Mouse (Mus musculus) heart, postnatal 25 days (tissue): ENCODE data around the gene Reep3. TPM values are rescaled to one million over a fixed set of nuclear protein-coding genes. Genes with fewer than 3 reads are reported as not detected.

ENCODE experiments used
- DNase-seq: peaks from one replicate; pipeline ENCODE4 v3.0.0; 2022; ENCODE audit warnings: low spot score
- intact Hi-C: fragments of 180-260 bp; cut with DNase I; formaldehyde crosslinking; loops from one replicate; pipeline ENCODE4 v1.15.1; 2025
- total RNA-seq, 2 experiments: library from RNA; stranded (reverse); gene quantifications; 2 replicates each; pipeline ENCODE4 v1.2.3; 2021

Gene Reep3
- total RNA-seq, 2 experiments from 2014 or later: 21.4 to 22.9 TPM

- DNase-seq: no peak
- intact Hi-C loops: loop anchor here (5.0 kb wide), 3 partner anchors 97 to 187 kb away; partner anchors contain the start of genes Jmjd1c and Reep3
These were observed 96.6 kb downstream of the Reep3 start for GRCm38 (mm10) chr10:67000136-67000535.

DNA sequence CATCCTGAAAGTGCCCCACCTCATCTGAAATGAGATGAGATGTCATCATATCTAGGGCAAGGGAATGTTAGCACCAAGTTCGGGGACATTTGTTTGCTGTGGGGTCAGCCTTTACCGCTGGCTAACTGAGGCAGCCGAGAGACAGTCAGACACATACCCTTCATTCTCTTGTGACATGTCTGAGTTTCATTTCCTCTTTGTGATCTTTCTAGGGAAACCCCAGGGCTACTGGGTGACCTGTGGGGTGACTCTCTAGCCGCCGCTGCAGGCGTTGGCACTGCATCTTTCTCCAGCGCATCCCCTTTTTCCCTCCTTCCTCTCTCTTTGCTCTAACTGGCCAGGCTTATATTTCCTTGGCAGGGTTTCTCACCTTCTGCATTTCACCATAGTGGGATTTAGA lies 98.0 kb downstream of the Reep3 start:
- intact Hi-C loops: no loop called here
- DNase-seq: no peak

DNA sequence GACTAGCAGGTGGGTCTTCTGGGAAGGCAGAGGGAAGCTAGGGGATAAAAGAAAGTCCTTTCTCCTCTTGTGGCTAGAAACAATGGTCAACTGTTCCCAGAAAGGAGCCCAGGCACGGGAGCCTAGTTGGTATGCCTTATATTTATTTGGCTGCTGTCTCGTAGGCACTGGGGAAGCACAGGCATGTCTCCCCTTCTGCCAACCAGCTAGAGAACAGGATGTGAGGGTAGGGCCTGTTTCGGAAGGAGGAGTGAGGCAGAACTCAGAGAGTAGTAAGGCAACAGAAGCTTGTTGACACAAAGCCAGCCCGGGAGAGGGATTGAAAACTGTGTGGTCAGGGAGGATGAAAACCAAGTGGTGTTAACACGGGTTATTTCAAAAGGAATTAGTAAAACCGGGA lies 101.6 kb downstream of the Reep3 start:
- no peak for DNase-seq
- intact Hi-C loops: no loop called here

GRCm38 (mm10) chr10:66994469-66994868 lies 102.3 kb downstream of the Reep3 start:
- no peak for DNase-seq
- intact Hi-C loops: no loop called here

DNA sequence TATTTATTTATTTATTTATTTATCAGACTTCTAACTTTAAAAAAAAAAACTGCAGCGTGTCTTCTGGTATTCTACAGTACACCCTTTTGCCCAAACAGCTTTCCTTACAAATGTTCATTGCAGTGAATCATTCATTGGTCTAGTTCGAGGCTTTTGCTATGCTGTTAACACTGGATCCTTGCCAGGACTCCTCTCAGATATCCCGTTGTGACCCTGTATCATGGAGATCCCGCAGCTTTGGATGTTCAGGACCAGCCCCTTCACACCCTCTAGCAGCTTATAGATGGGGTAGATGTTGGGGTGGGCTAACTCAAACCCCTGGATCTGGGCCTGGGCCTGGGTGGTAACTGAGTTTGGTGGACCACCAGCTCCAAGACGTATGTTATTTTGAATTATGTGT lies 104.2 kb downstream of the Reep3 start:
- intact Hi-C loops: no loop called here
- no peak for DNase-seq

DNA sequence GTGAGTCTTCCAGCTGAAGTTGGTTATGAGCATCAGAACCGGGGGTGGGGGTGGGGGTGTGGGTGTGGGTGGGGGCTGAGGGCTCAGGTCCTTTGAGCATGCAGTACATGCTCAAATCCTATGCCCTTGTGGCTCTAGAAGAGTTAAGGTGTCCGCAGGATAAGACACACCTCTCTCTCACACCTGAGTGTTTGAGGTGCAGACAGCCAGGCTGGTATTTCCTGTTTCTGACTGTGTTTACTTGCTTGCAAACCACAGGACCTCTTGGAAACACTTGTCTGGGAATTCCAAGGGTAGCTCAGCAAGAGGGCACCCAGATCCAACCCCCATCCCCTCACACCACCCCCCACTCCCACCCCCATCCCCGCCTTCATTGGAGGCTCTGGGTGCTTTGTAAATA lies 106.2 kb downstream of the Reep3 start:
- intact Hi-C loops: no loop called here
- DNase-seq: no peak

DNA sequence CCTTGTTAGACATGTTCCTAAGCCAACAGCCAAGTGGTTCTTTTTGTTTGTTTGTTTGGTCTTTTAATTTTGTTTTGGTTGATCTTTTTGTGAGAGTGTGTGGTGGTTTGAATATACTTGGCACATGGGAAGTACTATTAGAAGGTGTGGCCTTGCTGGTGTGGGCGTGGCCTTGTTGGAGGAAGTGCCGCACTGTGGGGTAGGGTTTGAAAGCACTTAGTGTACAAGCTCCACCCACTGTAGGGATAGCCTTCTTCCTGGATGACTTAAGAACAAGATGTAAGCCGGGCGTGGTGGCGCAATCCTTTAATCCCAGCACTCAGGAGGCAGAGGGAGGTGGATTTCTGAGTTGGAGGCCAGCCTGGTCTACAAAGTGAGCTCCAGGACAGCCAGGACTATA lies 113.7 kb downstream of the Reep3 start:
- no peak for DNase-seq

GRCm38 (mm10) chr10:66978215-66978614 lies 118.5 kb downstream of the Reep3 start:
- no peak for DNase-seq
- intact Hi-C loops: no loop called here

More for the DNA sequence above, 113.7 kb downstream of the Reep3 start:
- intact Hi-C loops: no loop called here

GRCm38 (mm10) chr10:66977093-66977492 lies 119.7 kb downstream of the Reep3 start:
- DNase-seq: no peak
- intact Hi-C loops: no loop called here

DNA sequence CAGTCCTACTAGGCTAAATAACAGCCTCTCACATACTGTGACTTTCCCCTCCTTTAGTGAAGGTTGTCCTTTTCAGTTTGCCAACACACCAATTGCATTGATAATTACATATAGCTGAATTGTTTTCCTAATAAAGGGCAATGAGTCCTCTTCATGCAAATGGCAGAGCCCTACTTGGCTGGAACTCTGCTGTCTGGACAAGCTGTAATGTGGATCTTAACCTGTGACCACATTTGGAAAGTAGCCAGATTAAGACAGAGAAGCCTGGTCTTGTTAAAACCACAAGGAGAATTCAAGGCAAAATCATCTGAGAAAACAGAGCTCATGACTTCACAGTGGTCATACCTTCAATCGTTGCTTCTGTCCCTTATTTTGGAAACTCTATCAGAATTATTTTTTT lies 121.3 kb downstream of the Reep3 start:
- no peak for DNase-seq
- intact Hi-C loops: no loop called here

GRCm38 (mm10) chr10:66974417-66974816 lies 122.3 kb downstream of the Reep3 start:
- DNase-seq: no peak
- intact Hi-C loops: no loop called here

- no peak for DNase-seq
- intact Hi-C loops: no loop called here
These were observed 122.9 kb downstream of the Reep3 start for GRCm38 (mm10) chr10:66973866-66974265.

DNA sequence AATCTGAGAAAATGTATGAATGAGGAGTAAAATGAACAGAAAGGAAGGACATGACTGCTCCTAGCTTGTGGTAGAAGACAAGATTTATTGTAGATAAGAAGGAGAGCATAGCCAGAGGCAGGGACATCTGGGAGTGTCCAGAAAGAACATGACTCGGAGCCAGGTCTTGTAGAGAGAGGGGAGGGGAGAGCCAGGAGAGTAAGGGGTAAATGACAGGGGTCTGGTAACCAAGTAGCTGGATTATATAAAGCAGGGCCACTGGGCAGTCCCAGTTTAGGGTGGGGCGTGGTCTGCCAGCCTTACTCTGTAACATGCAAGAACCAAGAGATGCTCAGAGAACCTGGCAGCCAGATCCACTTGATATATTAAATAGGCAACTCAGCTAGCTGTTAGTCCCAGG lies 123.5 kb downstream of the Reep3 start:
- intact Hi-C loops: no loop called here
- DNase-seq: no peak

DNA sequence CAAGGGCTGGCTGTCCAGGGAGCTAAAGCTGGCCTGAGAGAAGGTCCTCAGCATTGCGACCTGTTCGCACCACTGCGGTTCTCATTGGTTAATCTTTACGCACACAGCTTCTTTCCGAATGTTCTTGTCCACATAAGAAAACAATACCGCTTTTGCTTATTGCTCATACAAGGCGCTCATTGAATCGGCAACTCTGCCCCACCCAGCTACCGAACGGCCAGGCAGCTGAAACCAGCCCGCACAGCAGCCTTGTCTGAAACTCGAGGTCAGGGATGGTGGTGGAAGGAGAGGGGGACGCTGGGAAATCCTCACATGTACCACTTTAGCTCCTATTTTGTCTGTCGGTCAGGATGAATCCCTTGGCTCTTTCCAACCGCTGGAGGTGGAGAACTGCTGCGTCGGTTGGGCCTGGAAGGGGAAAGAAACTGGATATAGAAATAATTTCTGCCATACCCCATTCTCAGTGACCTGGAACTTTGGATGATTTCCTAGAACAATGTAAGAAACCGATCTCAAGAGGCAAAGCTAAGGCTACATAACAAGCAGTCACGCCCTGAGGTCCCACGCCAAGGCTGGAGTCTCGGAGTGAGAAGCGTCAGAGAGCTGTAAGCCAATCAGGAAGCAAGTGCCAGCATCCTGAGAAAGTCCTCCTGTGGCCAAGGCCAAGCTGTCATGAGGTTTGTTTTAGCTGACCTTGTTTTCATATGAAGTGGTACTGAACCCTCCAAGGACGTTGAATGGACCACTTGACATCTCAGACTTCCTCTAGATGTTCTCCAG lies 126.2 kb downstream of the Reep3 start:
- intact Hi-C loops: no loop called here
- no peak for DNase-seq

- intact Hi-C loops: no loop called here
- DNase-seq: no peak
These were observed 127.2 kb downstream of the Reep3 start for GRCm38 (mm10) chr10:66969581-66969980.

DNA sequence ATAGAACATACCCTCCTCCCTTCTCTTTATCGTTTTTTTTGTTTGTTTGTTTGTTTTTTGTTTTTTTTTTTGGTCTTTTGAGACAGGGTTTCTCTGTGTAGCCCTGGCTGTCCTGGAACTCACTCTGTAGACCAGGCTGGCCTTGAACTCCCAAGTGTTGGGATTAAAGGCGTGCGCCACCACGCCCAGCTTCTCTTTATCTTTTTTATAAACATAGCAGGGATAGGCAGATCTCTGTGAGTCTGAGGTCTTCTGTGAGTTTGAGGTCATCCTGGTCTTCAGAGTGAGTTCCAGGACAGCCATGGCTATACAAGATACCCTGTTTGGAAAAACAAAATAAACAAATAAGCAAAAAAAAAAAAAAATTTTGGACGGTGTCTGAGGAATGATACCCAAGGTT lies 127.7 kb downstream of the Reep3 start:
- no peak for DNase-seq
- intact Hi-C loops: no loop called here

DNA sequence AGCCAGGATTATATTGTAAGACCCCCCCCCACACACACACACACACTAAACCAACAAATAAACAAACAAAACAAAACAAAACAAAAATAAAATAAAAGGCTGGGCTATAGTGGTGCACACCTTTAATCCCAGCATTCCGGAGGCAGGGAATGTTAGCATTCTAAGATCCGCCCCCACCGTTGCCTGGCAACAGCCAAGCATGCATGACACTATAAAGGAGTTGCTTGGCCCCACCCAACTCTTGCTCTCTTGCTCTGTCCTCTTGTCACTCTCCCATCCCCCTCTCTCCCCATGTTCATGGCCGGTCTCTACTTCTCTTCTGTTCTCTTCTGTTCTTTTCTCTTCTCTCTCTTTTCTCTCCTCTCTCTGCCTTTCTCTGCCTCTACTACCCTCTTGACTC lies 128.2 kb downstream of the Reep3 start:
- DNase-seq: no peak
- intact Hi-C loops: no loop called here

DNA sequence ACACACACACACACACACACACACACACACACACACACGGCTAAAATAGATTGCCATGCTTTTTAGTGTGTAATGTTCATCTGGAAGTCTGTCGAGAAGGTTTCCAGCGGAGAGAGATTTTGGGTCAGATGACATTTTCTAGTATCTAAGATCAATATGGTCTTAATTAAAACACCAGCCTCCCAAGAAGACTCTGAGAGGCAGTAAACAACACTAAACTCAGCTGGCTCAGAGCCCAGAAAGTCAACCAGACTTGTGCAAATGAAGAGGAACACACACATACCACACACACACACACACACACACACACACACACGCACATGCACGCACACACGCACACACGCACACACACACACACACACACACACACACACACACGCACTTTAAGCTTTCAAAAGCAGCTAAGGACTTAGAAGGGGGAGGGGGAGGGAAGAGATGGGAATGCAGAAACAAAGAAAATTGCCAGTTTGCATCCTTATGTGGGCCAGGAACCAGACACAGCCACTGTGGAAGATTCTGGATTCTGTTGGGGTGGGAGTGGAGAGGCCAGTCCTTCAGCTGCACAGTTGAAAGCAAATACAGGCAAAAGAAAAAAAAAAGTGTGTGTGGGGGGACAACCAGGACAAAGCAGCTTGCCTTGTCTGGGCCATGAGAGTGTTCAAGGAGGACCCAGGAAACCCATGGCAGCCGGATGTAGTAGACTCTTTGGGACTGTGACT lies 130.2 kb downstream of the Reep3 start:
- DNase-seq: no peak
- intact Hi-C loops: no loop called here

GRCm38 (mm10) chr10:66960136-66960535 lies 136.6 kb downstream of the Reep3 start:
- intact Hi-C loops: no loop called here
- DNase-seq: no peak
